Mouse (Mus musculus) ES-E14 (cell line): ENCODE measurements around the gene Sgms1.

Experiments used
- CHD2 ChIP-seq: IDR thresholded peaks from 2 replicates; pipeline ENCODE4 v1.6.1; 2014; ENCODE audit warnings: mild to moderate bottlenecking, low read depth, low read length, inconsistent platforms
- HCFC1 ChIP-seq: IDR thresholded peaks from 2 replicates; pipeline ENCODE4 v1.6.1; 2012; ENCODE audit warnings: low read length, inconsistent platforms, borderline replicate concordance; ENCODE audit not compliant: insufficient read depth
- MAFK ChIP-seq: IDR thresholded peaks from 2 replicates; pipeline ENCODE4 v1.6.1; 2014; ENCODE audit warnings: mild to moderate bottlenecking, low read depth, low read length, inconsistent platforms; ENCODE audit not compliant: insufficient read depth
- ZC3H11A ChIP-seq: IDR thresholded peaks from 2 replicates; pipeline ENCODE4 v1.6.1; 2012; ENCODE audit warnings: low read depth, mild to moderate bottlenecking, inconsistent platforms, low read length, borderline replicate concordance
- ZNF384 ChIP-seq: IDR thresholded peaks from 2 replicates; pipeline ENCODE4 v1.6.1; 2012; ENCODE audit warnings: low read depth, low read length, inconsistent platforms

DNA sequence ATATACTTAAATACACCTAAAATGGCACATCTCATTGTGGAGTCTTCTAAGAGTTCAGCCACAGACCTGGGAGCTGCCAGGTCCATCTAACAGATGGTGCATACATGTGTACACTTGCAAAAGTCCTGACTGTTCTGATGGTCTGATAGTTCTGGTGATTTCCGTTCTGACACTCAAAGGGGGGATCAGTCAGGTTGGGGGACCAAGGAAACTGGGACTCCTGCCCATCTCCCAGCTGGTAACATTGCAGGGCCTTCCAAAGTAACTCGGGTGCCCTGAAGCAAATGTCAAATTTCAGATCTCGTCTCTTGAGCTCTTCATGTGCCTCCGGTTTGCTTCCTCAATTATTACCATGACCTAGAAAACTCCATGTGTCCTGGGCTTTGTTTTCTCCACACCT is 13.5 kb downstream of the Sgms1 start:
- TF ChIP-seq HCFC1 (no peak), ZNF384 (no peak), ZC3H11A (no peak), MAFK (no peak), CHD2 (no peak)
